Mouse (Mus musculus): ENCODE results near the gene Gm13128.
"Not testable (repeated sequence)": the region's sequence is repeated elsewhere in the genome, so short reads cannot be mapped to it uniquely, and the experiment has no call there.

The Gm13128 gene

GRCm38 (mm10) chr4:144329949-144330348 lies at the start of gene Gm13128:
Gm13128 (plus strand) TSS chr4:144330249.
- not testable (repeated sequence) for ATAC-seq (ENCODE audit: insufficient number of reproducible peaks, low FRiP score, low TSS enrichment)

GRCm38 (mm10) chr4:144280388-144280787 lies 49.7 kb upstream of the Gm13128 start, which contains the start of gene Pramel5:
Pramel5 (minus strand) TSS chr4:144280488.
- ATAC-seq (ENCODE audit: insufficient number of reproducible peaks, low FRiP score, low TSS enrichment), result not testable (repeated sequence)

- ATAC-seq (ENCODE audit: insufficient number of reproducible peaks, low FRiP score, low TSS enrichment), result not testable (repeated sequence)
Observed at GRCm38 (mm10) chr4:144299414-144299813, 30.6 kb upstream of the Gm13128 start.

- ATAC-seq (ENCODE audit: insufficient number of reproducible peaks, low FRiP score, low TSS enrichment), result not testable (repeated sequence)
Observed at GRCm38 (mm10) chr4:144312666-144313460, 17.2 kb upstream of the Gm13128 start.

GRCm38 (mm10) chr4:144335856-144336255 lies 5.8 kb downstream of the Gm13128 start:
- ATAC-seq (ENCODE audit: insufficient number of reproducible peaks, low FRiP score, low TSS enrichment), result not testable (repeated sequence)

GRCm38 (mm10) chr4:144357642-144358041 lies 27.6 kb downstream of the Gm13128 start, which contains the start of gene Gm13119:
Gm13119 (plus strand) TSS chr4:144357942.
- ATAC-seq (ENCODE audit: insufficient number of reproducible peaks, low FRiP score, low TSS enrichment), result not testable (repeated sequence)

- ATAC-seq (ENCODE audit: insufficient number of reproducible peaks, low FRiP score, low TSS enrichment), result no peak
Observed at GRCm38 (mm10) chr4:144377911-144378310, 47.9 kb downstream of the Gm13128 start, which contains the start of gene Pramef20. Pramef20 (minus strand) TSS chr4:144377933.

Data from cerebellum, adult (tissue).